Mouse (Mus musculus) liver, embryonic 16.5 days (tissue): ENCODE measurements at regions not wholly inside any gene's neighbourhood (a gene's known extent, or its start where the extent isn't known, plus 50 kb on each side); places are given as distances from the start of the nearest gene placed in this dataset.

Experiments used
- ATAC-seq: fragments of 200-750 bp; cut with Nextera tagmentation; 2 replicates; pipeline ENCODE4 v1.8.0; 2017; ENCODE audit warnings: low read depth, mild to moderate bottlenecking, moderate number of reproducible peaks, moderate library complexity
- H3K27ac ChIP-seq: fragments of 300-500 bp; sonication (generic); 2 replicates; pipeline ENCODE4 v1.5.1; 2014; ENCODE audit warnings: mild to moderate bottlenecking, low read length
- H3K27me3 ChIP-seq: fragments of 300-500 bp; sonication (generic); 2 replicates; pipeline ENCODE4 v1.6.1; 2014; ENCODE audit warnings: low read depth, low read length, mixed read lengths; ENCODE audit not compliant: control insufficient read depth, insufficient read depth
- H3K36me3 ChIP-seq: fragments of 300-500 bp; sonication (generic); 2 replicates; pipeline ENCODE4 v1.6.1; 2014; ENCODE audit warnings: mild to moderate bottlenecking; ENCODE audit not compliant: control insufficient read depth, insufficient read depth
- H3K4me1 ChIP-seq: fragments of 300-500 bp; sonication (generic); 2 replicates; pipeline ENCODE4 v1.6.1; 2014; ENCODE audit warnings: low read depth, low read length, mixed read lengths; ENCODE audit not compliant: control insufficient read depth
- H3K4me2 ChIP-seq: fragments of 300-500 bp; sonication (generic); 2 replicates; pipeline ENCODE4 v1.6.1; 2014; ENCODE audit warnings: low read depth, low read length, mixed read lengths
- H3K4me3 ChIP-seq: fragments of 300-500 bp; sonication (generic); 2 replicates; pipeline ENCODE4 v1.5.1; 2014; ENCODE audit warnings: low read depth, mild to moderate bottlenecking, low read length
- H3K9ac ChIP-seq: fragments of 300-500 bp; sonication (generic); 2 replicates; pipeline ENCODE4 v1.6.1; 2014; ENCODE audit warnings: low read depth, low read length
- H3K9me3 ChIP-seq: fragments of 300-500 bp; sonication (generic); replicated peaks from 2 replicates; pipeline ENCODE4 v1.6.1; 2016; ENCODE audit warnings: low read length; ENCODE audit not compliant: control insufficient read depth
- whole genome bisulfite sequencing: fragments of 180-500 bp; shearing (Covaris S2); extraction: QIAGEN DNeasy Blood & Tissue Kit; methylation state at CpG from one replicate; pipeline ENCODE4 v1.1.7; 2014; ENCODE audit not compliant: insufficient replicate concordance; 5-methylcytosine and 5-hydroxymethylcytosine counted together

DNA sequence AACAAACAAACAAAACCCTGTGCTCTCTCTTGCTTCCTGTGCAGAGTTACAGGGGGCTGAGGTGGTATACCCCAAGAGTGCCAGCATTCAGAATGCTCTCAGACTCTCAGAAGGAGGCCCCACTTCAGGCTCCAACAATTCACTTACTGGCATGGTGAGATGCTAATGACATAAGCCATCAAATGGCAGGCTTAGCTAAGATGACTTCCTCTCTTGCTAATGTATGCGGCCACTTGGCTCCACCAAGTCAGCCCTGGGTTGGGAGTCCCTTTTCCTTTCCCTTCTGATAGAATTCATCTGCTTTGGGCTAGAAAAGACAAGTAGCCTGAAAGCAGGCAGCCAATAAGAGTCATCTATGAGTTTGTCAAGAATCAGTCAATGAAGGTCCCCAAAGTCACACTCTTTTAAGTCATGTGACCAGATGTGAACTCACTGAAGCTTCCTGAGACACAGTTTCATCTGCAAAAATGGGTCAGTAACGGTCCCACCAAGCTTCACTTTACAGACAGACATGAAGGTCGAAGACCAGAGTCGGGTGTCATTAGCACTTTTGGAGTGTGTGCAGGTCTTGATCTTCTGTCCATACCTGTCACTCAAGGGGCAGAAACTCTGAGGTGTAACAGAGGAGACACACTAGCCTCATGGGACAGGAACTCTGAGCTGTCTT, 189.1 kb upstream of the Lpp start:
- Histone ChIP-seq H3K9ac (no peak overlapping the region), H3K27me3 (no peaks in the 10 kb centered on the region), H3K4me1 (peaks cover 11% of the 10 kb centered on the region), H3K4me3 (no peak overlapping the region), H3K27ac (no peak overlapping the region), H3K36me3 (no peaks in the 10 kb centered on the region), H3K9me3 (no peaks in the 10 kb centered on the region), H3K4me2 (no peak overlapping the region)
- ATAC-seq, result no peak
- WGBS, result 57% methylated on average over 4 of the region's 4 CpGs

DNA sequence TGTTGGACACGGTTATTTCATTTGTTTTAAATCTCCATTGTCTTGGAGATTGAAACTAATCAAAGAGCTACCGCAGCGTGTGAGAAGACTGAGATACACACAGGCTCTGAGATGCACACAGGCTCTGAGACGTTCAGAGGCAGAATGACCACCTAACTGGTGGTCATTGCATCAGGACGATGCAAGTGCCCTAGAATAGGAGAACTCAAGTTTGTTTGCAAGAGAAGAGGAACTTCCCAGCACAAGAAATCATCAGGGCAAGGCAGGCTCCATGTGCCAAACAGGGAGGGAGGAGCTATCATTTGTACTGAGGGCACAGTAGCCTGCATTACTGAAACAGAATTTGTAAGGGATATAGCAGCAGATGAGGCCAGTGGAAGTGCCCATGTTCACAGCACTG, 190.7 kb upstream of the Lpp start:
- H3K36me3 ChIP-seq, result no peaks in the 10 kb centered on the region
- no peak overlapping the region for H3K4me3 ChIP-seq
- no peak overlapping the region for H3K9ac ChIP-seq
- H3K27ac ChIP-seq, result no peak overlapping the region
- H3K9me3 ChIP-seq, result no peaks in the 10 kb centered on the region
- no peak overlapping the region for H3K4me2 ChIP-seq
- H3K27me3 ChIP-seq, result no peaks in the 10 kb centered on the region
- H3K4me1 ChIP-seq, result peaks cover 11% of the 10 kb centered on the region
- WGBS, result 50% methylated on average over 5 of the region's 5 CpGs
- no peak for ATAC-seq

DNA sequence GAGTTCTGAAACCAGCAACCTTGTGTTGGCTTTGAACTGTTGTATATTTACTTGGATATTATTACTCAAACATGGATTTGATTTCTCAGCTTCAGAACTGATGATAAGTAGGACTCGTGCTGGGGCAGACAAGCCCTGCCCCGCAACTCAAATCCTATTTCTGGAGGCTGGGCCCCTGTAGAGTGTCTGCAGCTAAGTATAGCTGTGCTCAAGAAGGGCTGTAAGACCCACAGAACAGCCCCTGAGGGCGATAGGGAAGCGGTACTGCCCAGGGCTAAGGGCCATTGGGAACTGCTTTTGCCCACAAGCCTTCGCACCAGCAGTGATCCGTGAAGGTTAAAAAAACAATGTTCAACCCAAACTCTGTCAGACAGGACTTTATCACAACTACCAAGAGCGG, 191.9 kb upstream of the Lpp start:
- Histone ChIP-seq H3K4me3 (no peak overlapping the region), H3K36me3 (no peaks in the 10 kb centered on the region), H3K9me3 (no peaks in the 10 kb centered on the region), H3K9ac (no peak overlapping the region), H3K27ac (no peak overlapping the region), H3K27me3 (no peaks in the 10 kb centered on the region), H3K4me2 (no peak overlapping the region), H3K4me1 (peaks cover 11% of the 10 kb centered on the region)
- no peak for ATAC-seq
- 68% methylated on average over 7 of the region's 7 CpGs for WGBS

DNA sequence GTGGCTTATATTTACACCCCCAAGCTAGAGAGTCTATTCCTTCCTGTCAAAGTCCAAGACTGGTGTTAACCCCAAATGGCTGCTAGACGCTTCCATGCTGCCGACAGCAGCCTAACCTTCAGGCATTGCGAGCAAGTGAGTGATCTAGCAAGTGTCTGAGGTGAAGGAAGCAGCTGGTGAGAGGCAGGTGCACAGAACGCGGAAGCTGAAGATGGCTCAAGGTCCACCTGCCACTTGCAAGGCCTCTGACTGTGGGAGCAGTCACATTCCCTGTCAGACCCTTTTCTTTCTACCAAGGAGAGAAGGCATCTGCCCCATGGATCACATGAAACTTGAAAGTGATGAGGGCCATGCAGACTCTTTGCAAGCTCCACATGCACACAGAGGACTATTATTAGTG, 193.1 kb upstream of the Lpp start:
- no peaks in the 10 kb centered on the region for H3K27me3 ChIP-seq
- H3K27ac ChIP-seq, result peak overlapping the region; percentile 76
- H3K4me3 ChIP-seq, result no peak overlapping the region
- H3K9ac ChIP-seq, result no peak overlapping the region
- no peak; the same call in 1 of the 2 replicates for ATAC-seq
- no peak overlapping the region; the same call in 1 of the 2 replicates for H3K4me2 ChIP-seq
- WGBS, result 55% methylated on average over 5 of the region's 5 CpGs
- peaks cover 11% of the 10 kb centered on the region for H3K4me1 ChIP-seq
- H3K36me3 ChIP-seq, result no peaks in the 10 kb centered on the region
- no peaks in the 10 kb centered on the region for H3K9me3 ChIP-seq

DNA sequence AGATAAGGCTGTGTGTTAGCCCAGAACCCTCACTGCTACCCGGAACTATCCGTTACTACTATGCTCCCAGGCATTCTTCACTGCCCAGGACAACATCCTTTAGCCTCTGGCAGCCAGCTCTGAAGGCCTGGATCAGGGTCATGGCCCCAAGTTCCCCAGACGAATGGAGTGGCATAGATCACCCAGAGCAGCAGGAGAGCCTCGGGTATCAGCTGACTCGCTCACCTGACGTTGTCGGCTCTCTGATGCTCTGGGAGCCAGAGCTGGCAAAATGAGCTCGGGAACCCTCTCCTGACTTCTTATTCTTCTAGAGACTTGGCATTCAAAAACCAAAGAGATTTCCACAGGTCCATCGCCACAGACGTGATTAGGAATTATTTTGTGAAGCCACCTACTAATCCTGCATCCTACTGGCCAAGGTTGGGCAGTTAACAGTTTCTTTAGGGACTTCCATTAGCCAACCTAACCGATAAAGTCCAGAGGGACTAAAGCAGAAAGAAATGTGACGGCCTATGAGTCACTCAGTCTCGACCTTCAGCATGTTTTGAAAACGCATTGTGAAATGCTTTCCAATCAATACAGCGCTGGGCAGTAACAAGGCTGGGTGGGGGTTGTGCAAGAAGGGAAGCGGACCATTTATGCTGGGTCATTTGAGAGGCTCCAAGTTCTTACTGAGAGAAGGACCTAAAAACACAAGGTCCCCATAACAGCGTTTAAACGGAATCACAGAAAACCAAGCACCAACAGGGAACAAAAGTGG, 193.7 kb upstream of the Lpp start:
- no peak overlapping the region for H3K9ac ChIP-seq
- WGBS, result 49% methylated on average over 18 of the region's 18 CpGs
- H3K36me3 ChIP-seq, result no peaks in the 10 kb centered on the region
- no peaks in the 10 kb centered on the region for H3K9me3 ChIP-seq
- peaks cover 11% of the 10 kb centered on the region for H3K4me1 ChIP-seq
- H3K27me3 ChIP-seq, result no peaks in the 10 kb centered on the region
- peak overlapping the region; percentile 85 for H3K27ac ChIP-seq
- no peak overlapping the region for H3K4me3 ChIP-seq
- peak; percentile 92 for ATAC-seq
- no peak overlapping the region; the same call in 1 of the 2 replicates for H3K4me2 ChIP-seq

DNA sequence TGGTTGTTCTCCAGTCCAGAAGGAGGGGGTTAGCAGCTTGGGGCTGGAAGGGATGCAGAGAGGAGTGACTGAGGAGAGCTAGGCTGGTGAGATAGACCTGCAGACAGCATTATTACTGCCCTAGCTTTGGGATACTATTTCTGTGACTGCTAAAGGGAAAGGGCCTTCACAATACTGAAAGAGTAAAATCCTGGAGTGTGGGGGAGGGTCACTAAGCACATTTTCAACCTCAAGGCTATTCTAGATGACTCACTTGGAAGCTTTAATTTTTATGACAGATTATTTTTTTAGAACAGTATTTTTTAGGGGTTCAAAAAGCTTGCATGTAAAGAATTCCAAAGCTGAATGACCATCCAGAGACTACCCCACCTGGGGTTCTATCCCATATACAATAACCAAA, 195.0 kb upstream of the Lpp start:
- Histone ChIP-seq H3K9me3 (no peaks in the 10 kb centered on the region), H3K27ac (no peak overlapping the region), H3K4me2 (no peak overlapping the region), H3K4me1 (peaks cover 11% of the 10 kb centered on the region), H3K4me3 (no peak overlapping the region), H3K9ac (no peak overlapping the region), H3K36me3 (no peaks in the 10 kb centered on the region), H3K27me3 (no peaks in the 10 kb centered on the region)
- ATAC-seq, result no peak

DNA sequence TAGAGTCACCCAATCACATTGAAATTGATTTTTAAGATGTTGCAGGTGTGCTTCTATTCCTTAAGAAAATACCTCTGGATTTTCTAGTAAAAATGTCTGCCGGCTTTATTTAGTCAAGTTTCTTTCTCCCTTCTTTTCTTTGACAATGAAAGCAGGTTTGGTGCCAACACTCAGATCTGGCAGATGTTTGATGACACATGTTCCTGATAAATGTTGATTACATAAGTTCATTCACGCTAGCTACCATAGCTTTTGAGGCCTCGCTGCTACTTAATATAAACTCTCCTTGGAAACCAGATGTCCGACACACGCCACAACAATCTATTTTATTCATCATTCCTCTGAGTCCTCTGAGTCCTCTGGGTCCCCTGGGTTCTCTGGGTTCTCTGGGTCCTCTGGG, 195.7 kb upstream of the Lpp start:
- Histone ChIP-seq H3K4me2 (no peak overlapping the region), H3K9me3 (no peaks in the 10 kb centered on the region), H3K27me3 (no peaks in the 10 kb centered on the region), H3K4me3 (no peak overlapping the region), H3K27ac (no peak overlapping the region), H3K36me3 (no peaks in the 10 kb centered on the region), H3K4me1 (peaks cover 11% of the 10 kb centered on the region), H3K9ac (no peak overlapping the region)
- ATAC-seq, result no peak
- 66% methylated on average over 5 of the region's 5 CpGs for WGBS

DNA sequence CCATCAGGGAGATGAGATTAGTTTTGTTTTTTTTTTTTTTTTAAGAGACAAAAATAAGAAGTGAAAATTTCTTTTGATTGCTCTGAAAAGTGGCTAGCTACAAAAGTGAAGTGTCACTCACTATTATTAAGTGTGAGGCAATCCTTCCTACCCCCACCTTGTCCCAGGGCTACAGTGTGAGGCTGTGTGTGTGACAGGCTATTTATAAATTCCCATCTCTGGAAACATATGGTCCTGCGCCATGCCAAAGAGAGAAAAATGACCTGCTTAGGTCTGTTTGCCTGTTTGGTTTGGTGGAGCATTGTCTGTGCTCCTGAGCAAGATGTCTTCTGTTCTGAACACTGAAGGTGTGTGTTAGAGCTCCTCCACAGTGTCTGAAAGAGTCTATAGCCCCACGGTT, 199.4 kb upstream of the Lpp start:
- Histone ChIP-seq H3K4me1 (no peaks in the 10 kb centered on the region), H3K9ac (no peak overlapping the region), H3K27ac (no peak overlapping the region), H3K9me3 (no peaks in the 10 kb centered on the region), H3K27me3 (no peaks in the 10 kb centered on the region), H3K4me3 (no peak overlapping the region), H3K36me3 (no peaks in the 10 kb centered on the region), H3K4me2 (no peak overlapping the region)
- ATAC-seq, result no peak
- 47% methylated on average over 2 of the region's 2 CpGs for WGBS

DNA sequence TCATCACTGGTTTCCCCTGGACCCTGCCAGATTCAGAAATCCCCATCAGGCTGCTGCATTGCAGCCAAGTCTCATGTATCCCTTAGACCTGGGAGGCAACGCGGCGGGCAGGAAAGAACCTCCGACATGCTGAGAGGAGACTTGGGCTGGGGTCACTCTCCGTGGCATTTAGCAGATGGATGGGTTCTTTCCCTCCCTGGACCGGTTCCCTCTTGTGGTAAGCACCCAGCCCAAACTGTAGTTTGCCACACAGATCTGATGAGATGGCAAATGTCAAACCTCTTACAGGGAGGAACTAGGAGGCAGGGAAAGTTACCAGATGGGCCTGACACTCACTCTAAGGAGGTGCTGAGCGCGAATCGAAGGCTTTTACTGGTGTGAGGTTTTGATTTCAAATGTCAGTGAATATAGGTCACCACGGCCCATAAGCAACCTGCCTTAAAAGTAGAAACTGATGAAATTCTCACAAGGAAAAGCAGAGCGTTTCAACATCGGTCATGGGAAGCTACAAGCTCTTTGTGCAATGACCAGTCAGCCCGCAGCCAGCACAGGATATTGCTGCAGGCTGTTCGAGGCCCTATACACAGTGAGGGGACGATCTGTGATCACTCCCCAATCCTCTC, 199.9 kb upstream of the Lpp start:
- Histone ChIP-seq H3K9me3 (no peaks in the 10 kb centered on the region), H3K4me2 (no peak overlapping the region), H3K36me3 (no peaks in the 10 kb centered on the region), H3K9ac (no peak overlapping the region), H3K27me3 (no peaks in the 10 kb centered on the region), H3K4me1 (no peaks in the 10 kb centered on the region), H3K27ac (no peak overlapping the region), H3K4me3 (no peak overlapping the region)
- WGBS, result 52% methylated on average over 15 of the region's 15 CpGs
- peak; percentile 48 for ATAC-seq
